Mouse (Mus musculus): ENCODE results near the gene Usp36. TPM values are rescaled to one million over a fixed set of nuclear protein-coding genes. Genes with fewer than 3 reads are reported as not detected.

The Usp36 gene
- polyA plus RNA-seq, 1 experiment from 2014 or later: 18.1 TPM

- no peak for ATAC-seq (ENCODE audit: low FRiP score, low TSS enrichment)
Measured at GRCm38 (mm10) chr11:118212636-118213112, 77.4 kb downstream of the Usp36 start.

GRCm38 (mm10) chr11:118211749-118212635 lies 78.1 kb downstream of the Usp36 start:
- Histone ChIP-seq H3K36me3 (ENCODE audit: control insufficient read depth, insufficient read depth, low read length) (no peaks in the 10 kb centered on the region), H3K27me3 (ENCODE audit: control insufficient read depth, insufficient read depth, low read length) (no peaks in the 10 kb centered on the region), H3K4me3 (ENCODE audit: low read length) (no peak overlapping the region), H3K4me2 (replicated peaks; ENCODE audit: low read depth, low read length) (no peak overlapping the region), H3K27ac (ENCODE audit: low read depth, low read length) (peak overlapping the region; percentile 4; the same call in 1 of the 2 replicates), H3K9ac (ENCODE audit: low read depth, low read length) (no peak overlapping the region), H3K4me1 (ENCODE audit: control insufficient read depth, insufficient read depth, low read length) (peaks cover 42% of the 10 kb centered on the region), H3K9me3 (ENCODE audit: control insufficient read depth, low read length) (no peaks in the 10 kb centered on the region)
- ATAC-seq (ENCODE audit: low FRiP score, low TSS enrichment): 0 out of 2 replicates have a peak, but pooled peaks have one; percentile 34
- 46% methylated on average over 10 of the region's 10 CpGs for WGBS

More at GRCm38 (mm10) chr11:118212636-118213112, 77.4 kb downstream of the Usp36 start:
- Histone ChIP-seq H3K9me3 (ENCODE audit: control insufficient read depth, low read length) (no peaks in the 10 kb centered on the region), H3K36me3 (ENCODE audit: control insufficient read depth, insufficient read depth, low read length) (no peaks in the 10 kb centered on the region), H3K9ac (ENCODE audit: low read depth, low read length) (no peak overlapping the region), H3K27ac (ENCODE audit: low read depth, low read length) (no peak overlapping the region), H3K4me3 (ENCODE audit: low read length) (no peak overlapping the region), H3K4me1 (ENCODE audit: control insufficient read depth, insufficient read depth, low read length) (peaks cover 42% of the 10 kb centered on the region), H3K27me3 (ENCODE audit: control insufficient read depth, insufficient read depth, low read length) (no peaks in the 10 kb centered on the region), H3K4me2 (replicated peaks; ENCODE audit: low read depth, low read length) (no peak overlapping the region)
- WGBS: 57% methylated on average over 7 of the region's 7 CpGs

- Histone ChIP-seq H3K9me3 (ENCODE audit: control insufficient read depth, low read length) (no peaks in the 10 kb centered on the region), H3K9ac (ENCODE audit: low read depth, low read length) (no peak overlapping the region), H3K4me1 (ENCODE audit: control insufficient read depth, insufficient read depth, low read length) (peaks cover 42% of the 10 kb centered on the region), H3K36me3 (ENCODE audit: control insufficient read depth, insufficient read depth, low read length) (no peaks in the 10 kb centered on the region), H3K27me3 (ENCODE audit: control insufficient read depth, insufficient read depth, low read length) (no peaks in the 10 kb centered on the region), H3K4me2 (replicated peaks; ENCODE audit: low read depth, low read length) (no peak overlapping the region), H3K27ac (ENCODE audit: low read depth, low read length) (no peak overlapping the region), H3K4me3 (ENCODE audit: low read length) (no peak overlapping the region)
- 86% methylated on average over 5 of the region's 5 CpGs for WGBS
- ATAC-seq (ENCODE audit: low FRiP score, low TSS enrichment): no peak
Measured at GRCm38 (mm10) chr11:118210962-118211361, 79.1 kb downstream of the Usp36 start.

DNA sequence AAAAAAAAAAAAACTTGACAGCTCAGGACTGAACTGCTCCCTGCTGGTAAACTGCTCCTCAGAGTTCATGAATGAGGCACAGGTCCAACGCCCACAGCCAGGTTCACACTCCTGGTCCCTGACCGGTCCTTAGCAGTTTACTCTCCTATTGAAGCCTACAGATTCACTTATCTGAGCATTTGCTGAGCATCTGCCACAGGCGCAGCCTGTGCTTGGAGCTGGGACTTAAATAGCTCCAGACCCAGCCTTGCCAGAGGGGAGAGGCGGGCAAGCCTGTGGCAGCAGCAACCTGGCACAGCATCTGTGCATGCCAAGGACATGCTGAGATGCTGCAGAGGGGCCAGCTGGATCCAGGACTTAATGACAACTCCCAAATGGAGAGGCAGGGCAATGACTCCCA lies 79.9 kb downstream of the Usp36 start:
- H3K27me3 ChIP-seq (ENCODE audit: control insufficient read depth, insufficient read depth, low read length): no peaks in the 10 kb centered on the region
- H3K4me2 ChIP-seq (replicated peaks; ENCODE audit: low read depth, low read length): no peak overlapping the region
- H3K9me3 ChIP-seq (ENCODE audit: control insufficient read depth, low read length): no peaks in the 10 kb centered on the region
- H3K27ac ChIP-seq (ENCODE audit: low read depth, low read length): no peak overlapping the region
- peaks cover 42% of the 10 kb centered on the region for H3K4me1 ChIP-seq (ENCODE audit: control insufficient read depth, insufficient read depth, low read length)
- no peak overlapping the region for H3K4me3 ChIP-seq (ENCODE audit: low read length)
- 88% methylated on average over 4 of the region's 4 CpGs for WGBS
- ATAC-seq (ENCODE audit: low FRiP score, low TSS enrichment): no peak
- no peaks in the 10 kb centered on the region for H3K36me3 ChIP-seq (ENCODE audit: control insufficient read depth, insufficient read depth, low read length)
- H3K9ac ChIP-seq (ENCODE audit: low read depth, low read length): no peak overlapping the region

Other genes starting within 250 kb of the Usp36 start
- gene Dnah17, start 159.6 kb downstream of the Usp36 start, polyA plus RNA-seq (2014; fragmentation: Nextera tagmentation; extraction: Ambion mirVana): 0.20 and 0.23 TPM in 2 replicates
- gene Cyth1, start 41.7 kb downstream of the Usp36 start, polyA plus RNA-seq (2014; fragmentation: Nextera tagmentation; extraction: Ambion mirVana): 11.4 and 12.4 TPM in 2 replicates
- 0.41 and 0.42 TPM in 2 replicates for gene Cep295nl, start 52.3 kb upstream of the Usp36 start, polyA plus RNA-seq (2014; fragmentation: Nextera tagmentation; extraction: Ambion mirVana)
- 58.7 and 102 TPM in 2 replicates for gene Timp2, start 65.5 kb upstream of the Usp36 start, polyA plus RNA-seq (2014; fragmentation: Nextera tagmentation; extraction: Ambion mirVana)
- 11.8 and 13.0 TPM in 2 replicates for gene Lgals3bp, start 111.8 kb upstream of the Usp36 start, polyA plus RNA-seq (2014; fragmentation: Nextera tagmentation; extraction: Ambion mirVana)
- gene Cant1, start 128.8 kb upstream of the Usp36 start, polyA plus RNA-seq (2014; fragmentation: Nextera tagmentation; extraction: Ambion mirVana): 19.0 and 24.1 TPM in 2 replicates
- 2.8 and 4.0 TPM in 2 replicates for gene C1qtnf1, start 138.0 kb upstream of the Usp36 start, polyA plus RNA-seq (2014; fragmentation: Nextera tagmentation; extraction: Ambion mirVana)
- 3.9 and 9.7 TPM in 2 replicates for gene Engase, start 186.6 kb upstream of the Usp36 start, polyA plus RNA-seq (2014; fragmentation: Nextera tagmentation; extraction: Ambion mirVana)

All from kidney, embryonic 14.5 days (tissue).